Mouse (Mus musculus): Measurements from ENCODE around the gene Saa1. TPM values are rescaled to one million over a fixed set of nuclear protein-coding genes. Genes with fewer than 3 reads are reported as not detected.
"Not testable (repeated sequence)": the region's sequence is repeated elsewhere in the genome, so short reads cannot be mapped to it uniquely, and the experiment has no call there.

Saa1 gene
- not detected for total RNA-seq (2021)
- long read RNA-seq, experiment 1, partial matches to known transcripts = 1 of 1 reads
- long read RNA-seq, experiment 1, other reads (novel, unspliced or antisense) = 0 of 1 reads
- long read RNA-seq, experiment 2, partial matches to known transcripts = 0 of 1 reads
- long read RNA-seq, experiment 2, other reads (novel, unspliced or antisense) = 0 of 1 reads

DNA sequence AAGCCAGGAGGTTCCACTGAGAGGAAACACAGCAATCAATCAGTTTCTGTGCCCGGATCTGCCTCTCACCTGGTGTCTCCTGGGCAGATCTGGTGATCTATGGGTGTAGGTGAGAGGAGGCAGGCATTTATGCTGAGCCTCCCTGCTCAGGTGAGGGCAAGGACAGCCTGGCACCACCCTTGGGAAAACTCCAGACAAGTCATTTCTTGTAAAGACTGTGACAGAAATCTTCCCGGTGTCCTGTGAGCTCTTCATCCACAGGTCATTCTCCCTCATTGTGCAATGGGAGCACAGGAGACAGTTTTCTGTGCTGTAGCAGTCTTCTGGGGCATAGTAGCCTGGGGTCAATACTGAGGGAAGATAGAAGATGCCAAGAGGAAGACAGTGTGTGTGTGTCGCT is at the start of gene Saa1:
Saa1 (minus strand) TSS at position 101 of the 400 bp plus-strand sequence.
- intact Hi-C loops (cut with DNase I); DNase-seq; H3K27ac ChIP-seq; H3K4me3 ChIP-seq: not testable (repeated sequence)

DNA sequence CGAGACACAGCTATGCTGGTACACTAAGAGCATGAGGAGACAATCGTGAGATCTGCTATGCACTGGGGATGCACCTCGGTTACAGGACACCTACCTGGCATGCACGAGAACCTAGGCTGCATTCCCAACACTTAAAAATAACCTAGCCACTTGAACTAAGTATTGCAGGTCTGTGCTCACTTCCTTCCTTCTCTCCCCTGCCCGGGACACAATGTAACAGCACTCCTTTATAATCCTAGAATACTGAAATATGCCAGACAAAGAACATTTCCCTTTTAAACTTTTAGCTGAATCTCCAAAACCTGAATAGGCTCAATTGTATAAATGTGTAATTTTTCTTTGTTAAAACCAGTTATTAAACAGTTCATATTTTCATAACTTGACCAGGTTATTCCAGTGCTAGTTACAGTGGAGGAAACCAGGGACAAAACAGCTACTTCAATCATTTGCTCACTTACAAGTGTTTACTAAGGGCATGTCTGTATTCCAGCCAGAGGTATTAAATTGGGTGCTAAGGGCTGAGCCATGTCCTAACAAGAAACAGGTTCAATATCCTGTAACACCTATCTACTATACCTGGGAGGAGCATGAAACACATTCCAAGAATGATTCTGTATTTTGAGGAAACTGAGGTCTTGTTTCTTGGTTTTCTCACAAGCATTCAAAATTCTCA is 46.5 kb upstream of the Saa1 start:
- intact Hi-C loops (cut with DNase I) = no loop called here
- no peak overlapping the region for H3K4me3 ChIP-seq
- DNase-seq = no peak
- TF ChIP-seq CTCF (IDR thresholded peaks at IDR 0.05) = no peak
- peak overlapping the region; percentile 51 for H3K27ac ChIP-seq

DNA sequence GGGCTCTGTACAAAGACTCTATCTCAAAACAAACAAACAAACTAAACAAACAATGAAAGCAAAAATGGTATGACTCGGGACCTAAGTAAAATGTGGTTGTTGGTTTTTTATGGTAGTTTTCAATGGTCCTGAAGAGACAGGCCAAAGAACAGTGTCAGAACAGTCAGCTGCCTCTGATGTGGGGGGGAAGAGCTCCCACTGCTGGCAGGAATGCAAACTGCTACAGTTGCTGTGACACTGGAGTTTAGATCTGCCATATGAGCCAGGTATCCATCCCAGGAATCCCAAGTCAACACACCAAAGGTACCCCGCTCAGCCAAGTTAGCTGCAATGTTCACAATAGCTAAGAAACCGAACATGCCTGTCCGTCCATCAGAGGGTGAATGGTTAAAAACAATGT is 27.9 kb upstream of the Saa1 start:
- no peak overlapping the region for H3K27ac ChIP-seq
- intact Hi-C loops (cut with DNase I) = no loop called here
- H3K4me3 ChIP-seq = no peak overlapping the region
- TF ChIP-seq CTCF (IDR thresholded peaks at IDR 0.05) = peak; percentile 91
- peak; percentile 61 for DNase-seq

DNA sequence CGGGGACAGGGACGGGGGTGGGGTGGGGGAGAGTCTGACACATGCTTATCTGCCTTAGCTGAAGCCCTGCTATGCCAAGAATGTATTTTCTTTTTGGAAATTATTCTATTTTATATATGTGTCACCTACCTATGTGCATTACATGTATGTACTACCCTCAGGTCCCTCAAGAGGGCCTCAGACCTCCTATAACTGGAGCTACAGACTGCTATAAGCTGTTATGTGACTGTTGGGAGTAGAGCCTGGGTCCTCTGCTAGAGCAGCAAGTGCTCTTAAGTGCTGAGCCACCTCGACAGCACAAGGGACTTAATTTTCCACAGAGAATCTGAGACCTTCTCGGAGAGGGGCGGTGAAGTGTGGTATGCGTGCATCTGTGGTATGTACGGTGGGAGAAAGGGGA is 25.7 kb upstream of the Saa1 start:
- no peak for TF ChIP-seq CTCF (IDR thresholded peaks at IDR 0.05)
- DNase-seq = no peak
- no peak overlapping the region for H3K27ac ChIP-seq
- no peak overlapping the region for H3K4me3 ChIP-seq
- intact Hi-C loops (cut with DNase I) = no loop called here

DNA sequence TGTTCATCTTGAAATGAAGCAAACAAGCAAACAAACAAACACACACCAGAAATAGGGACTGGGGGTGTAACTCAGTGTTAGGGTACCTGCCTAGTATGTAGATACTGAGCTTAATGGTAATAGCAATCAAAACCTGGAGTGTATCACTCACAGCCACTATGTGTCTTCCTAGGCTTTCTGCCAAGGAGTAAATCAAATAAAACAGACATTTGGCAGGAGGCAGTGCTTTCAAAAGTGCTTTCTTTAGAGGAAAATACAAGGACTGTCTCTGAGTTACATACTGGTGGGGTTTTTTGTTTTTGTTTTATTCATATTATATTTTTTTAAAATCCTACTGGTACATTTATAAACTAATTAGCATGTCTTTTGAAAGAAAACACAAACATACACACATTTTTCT is 24.6 kb upstream of the Saa1 start:
- H3K27ac ChIP-seq = no peak overlapping the region
- intact Hi-C loops (cut with DNase I) = loop anchor here (1.0 kb wide), 1 partner anchor 52 kb away; the partner anchor contains the start of gene Saa3
- no peak overlapping the region for H3K4me3 ChIP-seq
- DNase-seq = no peak
- TF ChIP-seq CTCF (IDR thresholded peaks at IDR 0.05) = no peak

DNA sequence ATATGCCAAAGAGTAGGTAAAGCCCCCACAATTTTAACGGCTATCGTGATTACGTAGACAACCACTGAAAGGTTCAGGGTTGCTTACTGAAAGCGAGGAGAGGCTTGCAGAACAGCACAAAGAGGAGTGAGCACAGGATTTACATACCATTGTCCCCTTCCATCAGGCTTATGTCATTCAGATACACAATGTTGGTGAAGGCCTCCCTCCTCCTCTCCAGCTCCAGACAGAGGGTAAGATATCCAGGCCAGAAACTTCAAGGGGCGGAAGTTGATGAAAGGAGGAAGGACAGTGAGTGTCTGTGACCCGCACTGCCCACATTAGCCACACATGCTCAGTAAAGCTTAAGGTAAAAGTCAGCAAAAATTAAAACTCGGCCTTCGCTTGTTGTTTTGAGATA is 21.9 kb upstream of the Saa1 start:
- intact Hi-C loops (cut with DNase I) = no loop called here
- Histone ChIP-seq H3K27ac (no peak overlapping the region), H3K4me3 (no peak overlapping the region)
- DNase-seq = no peak
- TF ChIP-seq CTCF (IDR thresholded peaks at IDR 0.05) = no peak

DNA sequence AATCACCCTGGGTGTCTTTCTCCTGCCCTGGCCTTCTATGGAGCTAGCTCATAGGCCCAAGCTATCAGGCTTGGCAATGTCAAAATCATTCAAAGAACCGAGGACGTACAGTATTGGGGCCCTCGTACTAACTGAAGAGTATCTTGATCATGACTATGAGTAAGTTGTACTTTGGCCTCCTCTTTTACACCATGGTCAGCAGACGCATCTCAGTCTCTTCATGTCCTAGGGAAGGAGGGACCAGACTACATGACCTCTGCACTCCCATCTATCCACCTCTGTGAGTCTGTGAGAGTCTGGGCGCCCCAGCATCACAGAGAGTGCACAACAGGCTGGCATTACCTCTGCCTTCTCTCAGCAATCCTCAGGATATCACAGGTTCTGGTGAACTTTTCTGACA is 19.8 kb upstream of the Saa1 start:
- no peak overlapping the region for H3K27ac ChIP-seq
- TF ChIP-seq CTCF (IDR thresholded peaks at IDR 0.05) = no peak
- no peak for DNase-seq
- intact Hi-C loops (cut with DNase I) = no loop called here
- no peak overlapping the region for H3K4me3 ChIP-seq

DNA sequence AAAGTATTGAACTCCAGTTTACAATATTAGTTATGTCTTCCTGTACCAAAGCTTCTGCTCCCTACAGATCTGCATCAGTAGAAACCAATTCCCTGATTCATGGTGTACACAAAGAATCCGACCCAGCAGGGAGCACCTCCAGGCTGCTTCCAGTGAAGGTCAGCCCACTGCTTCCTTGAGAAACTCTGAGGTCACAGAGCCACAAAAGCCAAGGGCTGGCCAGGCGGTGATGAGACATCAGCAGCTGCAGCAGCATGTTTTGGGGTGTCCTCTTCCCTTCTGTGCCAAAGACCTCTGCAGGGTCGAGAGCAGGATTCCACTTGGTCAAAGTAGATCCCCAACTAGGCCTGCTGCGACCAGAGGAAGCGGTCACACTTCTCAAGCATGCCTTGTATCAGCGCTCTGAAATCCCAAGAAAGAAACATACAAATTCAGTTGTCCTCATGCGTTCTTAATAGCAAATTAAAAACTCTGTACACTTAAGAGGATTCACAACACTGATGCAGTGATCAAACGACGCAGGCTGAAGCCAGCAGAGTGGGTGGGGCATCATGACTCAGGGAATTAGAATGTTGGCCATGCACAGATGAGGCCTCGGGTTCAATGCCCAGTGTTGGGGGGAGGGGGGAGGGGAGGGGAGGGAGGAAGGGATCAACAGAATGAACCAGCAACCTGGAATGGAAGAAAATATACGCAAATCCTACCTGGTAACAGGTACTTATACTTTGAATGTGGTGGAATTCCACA is 18.4 kb upstream of the Saa1 start:
- no peak for TF ChIP-seq CTCF (IDR thresholded peaks at IDR 0.05)
- no peak overlapping the region for H3K4me3 ChIP-seq
- peak overlapping the region; percentile 20; the same call in 1 of the 2 replicates for H3K27ac ChIP-seq
- DNase-seq = peak; percentile 35
- intact Hi-C loops (cut with DNase I) = no loop called here

DNA sequence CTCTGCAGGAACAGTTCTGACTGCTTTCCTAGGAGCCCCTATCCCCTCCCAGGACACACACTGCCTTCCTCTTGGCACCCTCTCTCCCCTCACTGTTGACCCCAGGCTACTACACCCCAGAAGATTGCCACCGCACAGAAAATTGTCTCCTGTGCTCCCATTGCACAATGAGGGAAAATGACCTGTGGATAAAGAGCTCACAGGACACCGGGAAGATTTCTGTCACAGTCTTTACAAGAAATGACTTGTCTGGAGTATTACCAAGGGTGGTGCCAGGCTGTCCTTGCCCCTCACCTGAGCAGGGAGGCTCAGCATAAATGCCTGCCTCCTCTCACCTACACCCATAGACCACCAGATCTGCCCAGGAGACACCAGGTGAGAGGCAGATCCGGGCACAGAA is 8.7 kb upstream of the Saa1 start, which contains the start of gene Saa2:
Saa2 (plus strand) TSS at position 301 of the 400 bp plus-strand sequence.
- intact Hi-C loops (cut with DNase I) = no loop called here
- Histone ChIP-seq H3K27ac (no peak within 1 kb of the TSS), H3K4me3 (no peak within 1 kb of the TSS)
- no peak for DNase-seq
- no peak for TF ChIP-seq CTCF (IDR thresholded peaks at IDR 0.05)

DNA sequence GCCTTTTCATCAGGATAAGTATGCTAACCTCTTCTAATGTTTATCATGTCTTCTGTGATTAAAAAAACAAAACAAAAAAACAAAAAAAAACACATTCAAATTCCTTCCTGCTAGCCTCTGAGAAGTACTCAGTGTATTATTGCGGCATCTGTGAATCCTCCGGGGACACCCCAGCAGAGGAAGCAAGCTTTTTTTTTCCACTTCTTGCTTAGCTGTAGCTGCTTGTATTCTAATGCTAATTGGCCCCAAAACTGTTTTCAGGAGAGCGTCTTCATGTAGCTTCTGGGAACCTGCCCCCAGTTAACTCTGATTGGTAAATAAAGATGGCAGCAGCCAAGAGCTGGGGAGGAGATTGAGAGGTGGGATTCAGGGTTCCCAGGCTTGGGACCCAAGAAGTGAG is 5.7 kb upstream of the Saa1 start:
- no peak overlapping the region for H3K4me3 ChIP-seq
- peak; percentile 39 for DNase-seq
- intact Hi-C loops (cut with DNase I) = no loop called here
- H3K27ac ChIP-seq = peak overlapping the region; percentile 40
- TF ChIP-seq CTCF (IDR thresholded peaks at IDR 0.05) = no peak

DNA sequence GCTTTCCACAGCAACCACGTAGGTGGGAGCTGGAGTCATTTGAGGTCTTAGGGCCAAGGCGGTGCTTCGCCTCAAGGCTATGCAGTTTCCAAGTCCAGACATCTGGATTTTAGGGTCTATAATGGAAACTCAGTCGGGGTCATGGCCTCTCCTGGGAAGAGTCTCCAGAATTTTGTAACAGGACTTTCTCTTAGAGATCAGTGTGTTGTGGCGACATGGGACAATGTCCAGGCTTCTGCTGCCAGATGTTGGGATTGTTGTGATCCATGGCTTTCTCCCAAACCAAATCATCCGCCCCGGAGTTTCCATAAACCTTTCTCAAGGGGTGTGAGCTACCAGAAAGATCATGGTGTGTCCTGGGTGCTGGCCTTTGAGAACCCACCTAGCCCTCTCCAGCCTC is 3.6 kb upstream of the Saa1 start:
- intact Hi-C loops (cut with DNase I) = no loop called here
- Histone ChIP-seq H3K27ac (peak overlapping the region; percentile 56), H3K4me3 (no peak overlapping the region)
- TF ChIP-seq CTCF (IDR thresholded peaks at IDR 0.05) = no peak
- peak; percentile 57 for DNase-seq

DNA sequence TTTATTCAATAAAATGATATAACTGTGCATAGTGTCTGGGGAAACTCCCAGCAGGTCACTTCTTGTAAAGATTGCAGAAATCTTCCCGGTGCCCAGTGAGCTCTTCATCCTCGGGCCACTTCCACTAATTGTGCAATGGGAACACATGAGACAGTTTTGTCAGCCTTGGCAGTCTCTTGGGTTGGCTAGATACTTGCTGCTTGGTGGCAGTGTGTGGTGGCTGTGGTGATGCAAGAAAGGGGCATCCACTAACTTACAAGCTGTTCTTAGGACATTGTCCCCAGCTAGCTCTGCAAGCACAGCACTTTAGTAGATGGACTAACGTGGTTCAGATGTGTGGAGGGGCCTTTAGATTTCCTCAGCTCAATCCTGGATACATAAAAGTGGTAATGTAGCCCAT is 3.0 kb upstream of the Saa1 start:
- DNase-seq = peak; percentile 46
- H3K27ac ChIP-seq = peak overlapping the region; percentile 56
- intact Hi-C loops (cut with DNase I) = loop anchor here (2.0 kb wide), 1 partner anchor 25 kb away; no protein-coding TSS in a partner anchor
- TF ChIP-seq CTCF (IDR thresholded peaks at IDR 0.05) = no peak
- H3K4me3 ChIP-seq = no peak overlapping the region

DNA sequence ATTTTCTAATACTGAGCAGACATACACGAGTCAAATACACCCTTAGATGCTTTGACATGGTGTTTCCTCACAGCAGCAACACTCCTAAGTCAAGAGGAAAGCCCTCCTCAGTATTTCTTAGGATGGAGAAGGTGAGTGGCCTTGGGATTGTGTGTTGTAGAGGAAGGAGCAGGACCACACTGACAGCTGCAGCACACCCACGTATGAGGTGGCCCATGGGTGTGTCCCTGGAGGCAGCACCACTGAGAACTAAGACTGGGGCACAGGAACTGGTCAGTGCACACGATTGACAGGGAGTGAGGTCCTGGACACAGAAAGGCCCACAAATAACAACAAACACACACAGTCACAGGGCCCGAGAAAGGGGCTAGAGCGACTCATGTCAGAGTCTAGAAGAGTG is 2.7 kb downstream of the Saa1 start:
- H3K4me3 ChIP-seq; DNase-seq; intact Hi-C loops (cut with DNase I); H3K27ac ChIP-seq: not testable (repeated sequence)
